Mouse (Mus musculus): ENCODE measurements around the gene Nampt.

Gene Nampt

DNA sequence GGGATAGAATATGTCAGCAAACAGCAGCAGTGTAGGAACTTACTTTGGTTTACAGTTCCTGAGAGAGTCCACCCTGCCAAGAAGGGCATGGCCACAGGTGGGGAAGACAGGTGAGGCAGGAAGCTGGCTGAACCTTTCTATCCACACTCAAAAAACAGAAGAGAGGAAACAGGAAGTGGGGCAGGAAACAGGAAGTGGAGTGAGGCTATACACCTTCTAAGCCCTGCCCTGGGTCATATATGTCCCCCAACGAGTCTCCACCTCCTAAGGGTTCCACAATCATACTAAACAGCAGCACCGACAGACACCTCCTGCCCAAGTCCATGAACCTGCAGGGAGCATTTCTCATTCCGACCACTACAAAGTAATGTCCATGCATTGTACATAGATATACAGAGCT is 81.7 kb downstream of the Nampt start:
- no peak for DNase-seq (ENCODE audit: low spot score)

Data from left cerebral cortex, adult 11 months (tissue).